Mouse (Mus musculus): ENCODE data around the gene Carmil3. TPM values are rescaled to one million over a fixed set of nuclear protein-coding genes. Genes with fewer than 3 reads are reported as not detected.

Carmil3 gene
- polyA plus RNA-seq, 1 experiment from 2014 or later: 30.5 TPM

GRCm38 (mm10) chr14:55520451-55521361 lies 30.3 kb downstream of the Carmil3 start:
- ATAC-seq (ENCODE audit: low FRiP score, low read depth): peak; percentile 85
- H3K4me1 ChIP-seq (replicated peaks): peaks cover 27% of the 10 kb centered on the region
- peak overlapping the region; percentile 86 for H3K27ac ChIP-seq (replicated peaks)
- H3K4me2 ChIP-seq: peak overlapping the region; percentile 97
- WGBS: under 1% methylated on average over 61 of the region's 61 CpGs
- H3K27me3 ChIP-seq: no peaks in the 10 kb centered on the region
- H3K9me3 ChIP-seq: no peaks in the 10 kb centered on the region
- peak overlapping the region; percentile 64 for H3K4me3 ChIP-seq
- H3K36me3 ChIP-seq: no peaks in the 10 kb centered on the region
- peak overlapping the region; percentile 73 for H3K9ac ChIP-seq

GRCm38 (mm10) chr14:55524062-55524461 lies 33.6 kb downstream of the Carmil3 start:
- no peaks in the 10 kb centered on the region for H3K36me3 ChIP-seq
- no peaks in the 10 kb centered on the region for H3K27me3 ChIP-seq
- ATAC-seq (ENCODE audit: low FRiP score, low read depth): no peak
- no peak overlapping the region for H3K9ac ChIP-seq
- no peak overlapping the region for H3K27ac ChIP-seq (replicated peaks)
- no peak overlapping the region for H3K4me3 ChIP-seq
- peaks cover 21% of the 10 kb centered on the region for H3K4me1 ChIP-seq (replicated peaks)
- H3K9me3 ChIP-seq: no peaks in the 10 kb centered on the region
- WGBS: 54% methylated on average over 4 of the region's 4 CpGs
- no peak overlapping the region for H3K4me2 ChIP-seq

DNA sequence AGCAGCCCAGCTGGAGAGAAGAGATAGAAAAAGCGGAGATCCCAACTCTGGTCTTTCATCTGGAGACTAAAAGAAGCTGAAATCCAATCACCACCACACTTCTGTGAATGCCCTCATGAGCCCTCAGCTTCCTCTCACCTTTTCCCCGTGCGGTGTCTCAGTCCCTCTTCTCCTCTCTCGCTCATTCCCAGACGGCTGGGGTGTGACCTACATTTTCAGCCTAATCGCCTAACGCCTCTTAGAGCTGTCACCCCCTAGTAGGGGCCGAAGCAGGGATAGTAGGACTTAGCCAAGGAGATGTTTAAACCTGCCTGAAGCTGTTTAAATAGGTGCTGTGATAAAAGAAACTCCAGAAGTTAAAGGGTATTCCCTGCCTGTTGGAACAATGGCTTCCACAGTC lies 34.3 kb downstream of the Carmil3 start, which contains the start of gene Nrl:
Gene Nrl (minus strand): TSS at position 197 of the 400 bp plus-strand sequence.
- Histone ChIP-seq H3K9ac (no peak within 1 kb of the TSS), H3K27me3 (no peaks in the 10 kb centered on the region), H3K4me2 (no peak within 1 kb of the TSS), H3K9me3 (no peaks in the 10 kb centered on the region), H3K4me3 (no peak within 1 kb of the TSS), H3K27ac (replicated peaks) (no peak within 1 kb of the TSS), H3K36me3 (no peaks in the 10 kb centered on the region), H3K4me1 (replicated peaks) (peaks cover 14% of the 10 kb centered on the region)
- 61% methylated on average over 8 of the region's 8 CpGs for WGBS
- ATAC-seq (ENCODE audit: low FRiP score, low read depth): no peak

GRCm38 (mm10) chr14:55526674-55527073 lies 36.2 kb downstream of the Carmil3 start:
- no peak overlapping the region for H3K27ac ChIP-seq (replicated peaks)
- H3K27me3 ChIP-seq: no peaks in the 10 kb centered on the region
- no peak overlapping the region for H3K4me2 ChIP-seq
- H3K4me3 ChIP-seq: no peak overlapping the region
- no peaks in the 10 kb centered on the region for H3K4me1 ChIP-seq (replicated peaks)
- no peak for ATAC-seq (ENCODE audit: low FRiP score, low read depth)
- H3K36me3 ChIP-seq: no peaks in the 10 kb centered on the region
- no peaks in the 10 kb centered on the region for H3K9me3 ChIP-seq
- WGBS: 87% methylated on average over 2 of the region's 2 CpGs
- no peak overlapping the region for H3K9ac ChIP-seq

- H3K9ac ChIP-seq: no peak overlapping the region
- no peaks in the 10 kb centered on the region for H3K9me3 ChIP-seq
- no peak overlapping the region for H3K4me2 ChIP-seq
- H3K4me3 ChIP-seq: no peak overlapping the region
- H3K36me3 ChIP-seq: no peaks in the 10 kb centered on the region
- H3K4me1 ChIP-seq (replicated peaks): no peaks in the 10 kb centered on the region
- no peak overlapping the region for H3K27ac ChIP-seq (replicated peaks)
- WGBS: 10% methylated on average over 3 of the region's 3 CpGs
- H3K27me3 ChIP-seq: no peaks in the 10 kb centered on the region
- ATAC-seq (ENCODE audit: low FRiP score, low read depth): no peak
Observed at GRCm38 (mm10) chr14:55527940-55528339, 37.5 kb downstream of the Carmil3 start.

DNA sequence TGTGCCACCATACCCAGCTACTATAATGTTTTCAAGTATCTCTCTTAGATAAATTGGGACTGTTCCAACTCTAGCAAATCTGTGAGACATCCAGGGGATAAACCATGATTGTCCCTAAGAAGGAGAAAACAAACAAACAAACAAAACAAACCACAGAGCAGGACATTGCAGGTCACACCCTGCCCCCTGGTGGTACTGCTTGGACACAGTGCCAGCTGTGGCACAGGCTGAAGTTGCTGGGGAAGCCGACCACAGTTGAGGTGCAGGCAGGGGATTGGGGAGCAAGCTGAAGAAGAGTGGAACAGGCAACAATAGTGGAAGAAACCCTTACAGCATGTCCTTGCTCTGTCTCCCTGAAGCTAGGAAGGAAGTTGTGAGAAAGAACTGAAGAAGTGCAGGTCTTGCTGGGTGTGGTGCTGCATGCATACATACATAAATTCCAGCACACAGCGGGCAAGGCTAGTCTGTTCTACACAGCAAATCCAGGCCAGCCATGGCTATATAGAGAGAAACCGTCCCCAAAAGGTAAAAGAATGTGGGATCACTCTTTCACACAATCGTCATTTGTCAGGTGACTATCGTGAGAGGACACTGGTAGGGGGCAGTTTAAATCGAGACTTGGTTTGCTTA lies 45.8 kb downstream of the Carmil3 start:
- peaks cover 17% of the 10 kb centered on the region for H3K4me1 ChIP-seq (replicated peaks)
- ATAC-seq (ENCODE audit: low FRiP score, low read depth): no peak
- no peaks in the 10 kb centered on the region for H3K36me3 ChIP-seq
- H3K4me3 ChIP-seq: no peak overlapping the region
- H3K9me3 ChIP-seq: no peaks in the 10 kb centered on the region
- no peaks in the 10 kb centered on the region for H3K27me3 ChIP-seq
- WGBS: 53% methylated on average over 6 of the region's 6 CpGs
- H3K27ac ChIP-seq (replicated peaks): no peak overlapping the region
- H3K4me2 ChIP-seq: no peak overlapping the region
- H3K9ac ChIP-seq: no peak overlapping the region

GRCm38 (mm10) chr14:55540067-55540786 lies 49.8 kb downstream of the Carmil3 start, which contains the start of gene Pck2:
Gene Pck2 (plus strand): TSS chr14:55540266.
- under 1% methylated on average over 31 of the region's 32 CpGs for WGBS
- ATAC-seq (ENCODE audit: low FRiP score, low read depth): peak; percentile 90
- peak within 1 kb of the TSS; percentile 62 for H3K9ac ChIP-seq

DNA sequence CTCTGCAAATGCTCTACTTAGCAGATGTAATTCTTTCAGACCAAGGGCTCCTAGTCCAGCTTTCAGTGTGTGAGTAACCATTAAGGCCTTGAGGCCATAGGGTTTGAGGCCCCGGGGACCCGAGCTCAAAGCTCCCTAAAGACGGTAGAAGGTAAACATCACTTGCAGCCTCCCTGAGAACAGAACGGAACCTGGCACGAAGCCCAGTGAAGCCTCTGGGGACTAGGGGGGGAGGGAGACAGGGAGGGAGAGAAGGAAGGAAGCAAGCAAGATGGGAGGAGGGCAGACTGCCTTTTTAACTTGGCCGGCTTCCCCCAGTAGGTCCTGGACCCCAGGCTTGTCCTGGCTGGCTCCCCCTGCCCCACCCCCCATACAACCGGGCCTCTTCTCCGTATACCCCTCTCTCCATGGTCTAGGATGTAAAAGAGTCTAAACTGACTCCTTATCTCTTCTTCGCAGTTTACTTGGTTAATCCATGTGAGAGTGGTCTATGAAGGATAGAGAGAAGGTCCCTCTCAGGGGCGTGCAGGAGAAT lies 50.4 kb downstream of the Carmil3 start:
- ATAC-seq (ENCODE audit: low FRiP score, low read depth): peak; percentile 58
- H3K4me2 ChIP-seq: peak overlapping the region; percentile 69
- WGBS: 6% methylated on average over 10 of the region's 10 CpGs
- H3K4me3 ChIP-seq: peak overlapping the region; percentile 50
- peak overlapping the region; percentile 62 for H3K9ac ChIP-seq
- H3K4me1 ChIP-seq (replicated peaks): peaks cover 28% of the 10 kb centered on the region
- peak overlapping the region; percentile 84 for H3K27ac ChIP-seq (replicated peaks)
- H3K27me3 ChIP-seq: no peaks in the 10 kb centered on the region
- H3K36me3 ChIP-seq: peaks cover 8% of the 10 kb centered on the region; the same call in 1 of the 2 replicates
- no peaks in the 10 kb centered on the region for H3K9me3 ChIP-seq

More at GRCm38 (mm10) chr14:55540067-55540786, 49.8 kb downstream of the Carmil3 start, which contains the start of gene Pck2:
- Histone ChIP-seq H3K36me3 (peaks cover 7% of the 10 kb centered on the region; the same call in 1 of the 2 replicates), H3K4me2 (peak within 1 kb of the TSS; percentile 69), H3K27me3 (no peaks in the 10 kb centered on the region), H3K4me1 (replicated peaks) (peaks cover 28% of the 10 kb centered on the region), H3K9me3 (no peaks in the 10 kb centered on the region), H3K4me3 (peak within 1 kb of the TSS; percentile 50), H3K27ac (replicated peaks) (peak within 1 kb of the TSS; percentile 84)

- H3K9ac ChIP-seq: no peak overlapping the region
- H3K4me1 ChIP-seq (replicated peaks): peaks cover 28% of the 10 kb centered on the region
- no peak overlapping the region for H3K4me2 ChIP-seq
- H3K27ac ChIP-seq (replicated peaks): no peak overlapping the region
- no peaks in the 10 kb centered on the region for H3K9me3 ChIP-seq
- 96% methylated on average over 12 of the region's 12 CpGs for WGBS
- peaks cover 16% of the 10 kb centered on the region; the same call in 1 of the 2 replicates for H3K36me3 ChIP-seq
- ATAC-seq (ENCODE audit: low FRiP score, low read depth): no peak
- no peak overlapping the region for H3K4me3 ChIP-seq
- no peaks in the 10 kb centered on the region for H3K27me3 ChIP-seq
Observed at GRCm38 (mm10) chr14:55542268-55542667, 51.8 kb downstream of the Carmil3 start.

DNA sequence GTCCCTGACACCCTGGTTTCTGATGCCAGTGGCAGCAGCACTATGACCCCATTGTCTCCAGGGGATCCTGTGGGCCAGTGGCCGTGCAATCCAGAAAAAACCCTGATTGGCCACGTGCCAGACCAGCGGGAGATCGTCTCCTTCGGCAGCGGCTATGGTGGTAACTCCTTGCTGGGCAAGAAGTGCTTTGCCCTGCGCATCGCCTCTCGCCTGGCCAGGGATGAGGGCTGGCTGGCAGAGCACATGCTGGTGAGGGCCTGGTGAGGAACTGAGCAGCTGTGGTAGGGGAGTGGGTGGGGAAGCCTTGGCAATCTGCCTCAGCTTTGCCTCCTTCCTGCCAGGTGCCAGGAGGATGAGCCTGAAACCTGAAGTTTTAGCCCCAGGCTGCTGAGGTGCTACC lies 53.9 kb downstream of the Carmil3 start:
- no peak overlapping the region for H3K4me3 ChIP-seq
- no peak for ATAC-seq (ENCODE audit: low FRiP score, low read depth)
- WGBS: 59% methylated on average over 9 of the region's 9 CpGs
- H3K27me3 ChIP-seq: no peaks in the 10 kb centered on the region
- H3K9ac ChIP-seq: no peak overlapping the region
- H3K9me3 ChIP-seq: no peaks in the 10 kb centered on the region
- no peak overlapping the region for H3K4me2 ChIP-seq
- H3K36me3 ChIP-seq: peaks cover 27% of the 10 kb centered on the region
- H3K4me1 ChIP-seq (replicated peaks): peaks cover 28% of the 10 kb centered on the region
- no peak overlapping the region for H3K27ac ChIP-seq (replicated peaks)

DNA sequence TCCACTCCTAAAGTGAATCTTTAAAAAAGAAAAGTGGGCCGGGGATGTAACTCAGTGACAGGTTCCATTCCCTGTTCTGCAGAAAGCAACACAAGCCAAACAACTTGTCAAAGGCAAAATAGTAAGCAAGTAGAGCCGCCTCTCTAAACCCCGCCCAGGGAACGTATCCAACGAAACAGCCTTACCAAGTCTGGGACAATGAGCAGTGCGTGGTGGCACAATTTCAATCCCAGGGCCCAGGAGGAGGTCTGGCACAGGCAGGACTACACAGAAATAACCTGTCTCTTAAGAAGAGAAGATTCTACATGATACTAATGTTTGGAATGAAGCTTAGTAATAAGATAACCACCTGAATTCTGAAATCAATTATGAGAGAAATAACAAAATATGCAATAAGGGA lies 59.7 kb downstream of the Carmil3 start:
- H3K4me2 ChIP-seq: no peak overlapping the region

More for the DNA sequence above, 59.7 kb downstream of the Carmil3 start:
- 81% methylated on average over 6 of the region's 6 CpGs for WGBS
- no peak overlapping the region for H3K9ac ChIP-seq
- no peak overlapping the region for H3K4me3 ChIP-seq
- no peaks in the 10 kb centered on the region for H3K4me1 ChIP-seq (replicated peaks)
- no peaks in the 10 kb centered on the region for H3K27me3 ChIP-seq
- H3K9me3 ChIP-seq: no peaks in the 10 kb centered on the region
- no peak overlapping the region for H3K27ac ChIP-seq (replicated peaks)
- ATAC-seq (ENCODE audit: low FRiP score, low read depth): no peak
- peaks cover 20% of the 10 kb centered on the region for H3K36me3 ChIP-seq
